Mouse (Mus musculus) liver, postnatal 0 days (tissue): ENCODE measurements at regions not wholly inside any gene's neighbourhood (a gene's known extent, or its start where the extent isn't known, plus 50 kb on each side); places are given as distances from the start of the nearest gene placed in this dataset.

Experiments used
- CTCF ChIP-seq: sonication (generic); IDR thresholded peaks from 2 replicates; pipeline ENCODE4 v1.5.1; 2016; ENCODE audit warnings: antibody characterized with exemption, low read depth
- EP300 ChIP-seq: IDR thresholded peaks from 2 replicates; pipeline ENCODE4 v1.6.1; 2016; ENCODE audit warnings: antibody characterized with exemption, low read depth, mild to moderate bottlenecking

- TF ChIP-seq CTCF (no peak), EP300 (no peak)
These were observed 283.5 kb downstream of the Uaca start for GRCm38 (mm10) chr9:61077807-61078206.
